Mouse (Mus musculus) urinary bladder, adult 18-20 months (tissue): ENCODE measurements around the gene Izumo1.
"Not testable (repeated sequence)": the region's sequence is repeated elsewhere in the genome, so short reads cannot be mapped to it uniquely, and the experiment has no call there.

Experiments used
- DNase-seq, 2 experiments: peaks; one replicate each; pipeline ENCODE4 v3.0.0; 2022; ENCODE audit warnings: low spot score in 2 of 2, mixed read lengths in 2 of 2

The Izumo1 gene

DNA sequence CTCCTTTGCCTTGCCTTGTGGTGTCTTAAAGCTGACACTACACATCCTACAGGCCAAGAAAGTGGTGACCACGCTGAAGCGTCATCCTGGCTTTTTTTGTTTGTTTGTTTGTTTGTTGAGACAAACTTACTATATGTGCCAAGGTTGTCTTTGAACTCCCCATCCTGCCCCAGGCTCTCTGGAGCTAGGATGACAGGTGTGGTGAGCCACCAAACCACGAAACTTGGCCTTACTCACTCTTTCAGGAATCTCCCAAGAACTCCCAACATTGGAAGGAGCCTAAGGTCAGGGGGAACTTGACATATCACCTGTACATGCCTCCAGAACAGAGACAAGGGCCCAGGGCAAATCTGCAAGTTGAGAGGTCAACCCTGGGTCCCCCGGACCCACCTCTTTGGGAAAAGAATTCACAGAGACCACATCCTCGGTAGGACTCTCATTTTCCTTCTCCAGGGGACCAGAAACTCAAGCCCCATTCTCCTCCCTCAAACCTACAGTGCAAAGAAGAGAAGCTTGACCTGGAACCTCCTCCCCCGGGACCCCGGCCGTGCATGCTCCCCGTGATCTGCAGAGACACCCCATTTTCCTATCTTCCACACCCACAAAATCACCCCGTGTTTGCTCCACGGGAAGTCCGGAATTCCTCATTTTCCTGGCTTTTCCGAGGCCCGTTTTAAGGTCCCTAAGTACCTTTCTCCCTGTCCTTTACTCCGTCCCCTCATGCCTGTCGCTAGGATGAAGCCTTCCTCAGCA is 21.1 kb downstream of the Izumo1 start:
- no peak for DNase-seq

DNA sequence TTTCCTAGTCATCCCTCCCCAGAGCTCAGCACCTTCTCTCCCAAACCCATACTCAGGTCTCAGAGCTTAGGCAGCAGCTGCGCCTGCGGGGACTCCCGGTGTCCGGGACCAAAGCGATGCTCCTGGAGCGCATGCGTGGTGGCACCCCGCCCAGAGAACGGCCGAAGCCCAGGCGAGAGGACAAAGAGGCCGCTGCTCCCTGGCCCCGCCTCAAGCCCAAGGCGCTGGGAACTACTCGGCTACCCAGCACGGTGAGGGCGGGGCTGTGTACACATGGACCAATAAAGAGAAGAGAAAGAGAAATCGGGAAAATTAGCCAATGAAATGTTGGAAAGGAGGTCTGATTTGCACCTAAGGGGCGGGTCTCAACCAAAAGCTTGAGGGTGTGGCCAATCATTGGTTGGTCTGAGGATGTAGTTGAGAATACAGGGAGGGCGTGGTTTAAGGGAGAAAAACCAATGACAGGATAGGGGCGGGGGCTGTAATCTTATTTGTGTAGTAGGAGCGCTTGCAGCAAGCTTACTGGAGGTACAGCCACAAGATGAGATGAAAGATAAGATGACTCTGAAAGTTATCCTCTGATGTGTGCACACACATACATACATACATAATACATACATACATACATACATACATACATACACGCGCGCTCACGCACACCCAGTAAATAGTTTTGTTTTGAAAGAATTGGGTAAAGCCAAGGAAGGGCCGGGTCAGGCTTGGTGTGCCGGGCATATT is 22.0 kb downstream of the Izumo1 start:
- peak; percentile 58 to 79 for DNase-seq

DNA sequence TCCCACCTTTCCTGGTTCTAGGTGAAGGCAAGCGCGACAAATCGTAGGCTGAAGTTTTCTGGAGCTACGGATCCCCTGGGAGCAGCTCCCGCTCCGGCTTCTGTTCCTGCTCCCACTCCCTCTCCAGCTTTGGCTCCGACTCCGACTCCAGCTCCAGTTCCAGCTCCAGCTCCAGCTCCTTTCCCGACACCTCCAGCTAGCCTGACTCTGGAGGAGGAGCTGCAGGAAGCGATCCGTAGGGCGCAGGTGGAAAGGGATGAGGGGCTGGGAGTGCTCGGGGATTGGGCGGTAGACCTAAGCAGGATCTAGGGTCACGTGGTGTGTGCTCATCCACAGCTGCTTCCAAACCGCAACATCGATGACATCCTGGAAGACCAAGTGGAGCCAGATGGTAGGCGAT is 22.6 kb downstream of the Izumo1 start:
- no peak for DNase-seq

DNA sequence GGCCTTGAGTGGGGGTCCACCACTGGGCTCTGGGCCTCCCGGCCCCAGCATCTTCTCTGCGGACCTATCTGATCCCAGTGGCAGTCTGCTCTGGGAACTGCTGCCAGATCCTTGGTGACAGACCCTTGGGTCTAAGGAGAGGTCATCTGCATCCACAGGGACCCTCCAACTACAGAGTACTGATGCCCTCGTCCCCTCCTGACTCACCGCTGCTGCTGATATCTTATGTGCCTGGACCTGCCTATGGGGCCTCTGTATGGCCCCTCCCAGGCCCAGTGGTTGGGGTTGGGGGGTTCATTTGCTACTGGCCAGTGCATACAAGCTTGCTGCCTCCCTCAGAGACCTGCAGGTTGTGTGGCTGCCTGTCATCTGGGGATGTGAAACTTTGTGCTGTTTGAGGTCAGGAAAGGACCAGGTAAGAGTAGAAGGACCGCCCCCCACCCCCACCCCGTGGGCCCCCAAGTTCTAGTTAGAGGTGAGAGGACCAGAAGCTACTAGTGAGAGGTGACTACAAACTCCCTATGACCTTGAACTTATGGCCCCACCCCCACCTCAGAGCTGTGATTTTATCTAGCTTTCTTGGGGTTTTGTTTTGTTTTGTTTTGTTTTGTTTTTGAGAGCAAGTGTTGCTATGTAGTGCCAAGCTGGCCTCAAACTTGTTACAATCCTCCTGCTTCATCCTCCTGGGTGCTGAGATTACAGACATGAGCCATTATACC is 23.4 kb downstream of the Izumo1 start:
- no peak for DNase-seq

GRCm38 (mm10) chr7:45645591-45645971 is 24.0 kb downstream of the Izumo1 start:
- DNase-seq, result no peak

GRCm38 (mm10) chr7:45646671-45647070 is 25.1 kb downstream of the Izumo1 start:
- DNase-seq, result no peak

GRCm38 (mm10) chr7:45649351-45649750 is 27.7 kb downstream of the Izumo1 start:
- DNase-seq, result no peak

DNA sequence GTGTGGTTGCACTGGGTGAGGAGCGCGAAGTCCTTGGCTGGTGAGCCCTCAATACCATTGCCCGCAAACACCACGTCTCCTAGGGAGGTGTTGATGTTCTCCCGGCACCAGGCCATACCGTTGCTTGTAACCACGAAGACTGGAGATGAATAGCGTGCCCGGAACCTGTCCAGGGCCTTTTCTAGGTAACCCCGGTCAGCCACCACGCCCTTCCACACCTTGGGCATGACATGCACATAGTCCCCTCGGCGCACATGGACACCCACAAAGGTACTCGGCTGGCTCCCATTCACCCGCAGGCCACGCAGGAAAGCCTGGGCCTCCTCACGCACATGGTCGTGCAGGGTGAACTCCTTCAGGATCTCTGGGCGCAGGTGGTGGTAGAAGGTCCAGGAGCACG is 28.9 kb downstream of the Izumo1 start:
- not testable (repeated sequence) for DNase-seq

GRCm38 (mm10) chr7:45654424-45655047 is 32.9 kb downstream of the Izumo1 start:
- no peak for DNase-seq

DNA sequence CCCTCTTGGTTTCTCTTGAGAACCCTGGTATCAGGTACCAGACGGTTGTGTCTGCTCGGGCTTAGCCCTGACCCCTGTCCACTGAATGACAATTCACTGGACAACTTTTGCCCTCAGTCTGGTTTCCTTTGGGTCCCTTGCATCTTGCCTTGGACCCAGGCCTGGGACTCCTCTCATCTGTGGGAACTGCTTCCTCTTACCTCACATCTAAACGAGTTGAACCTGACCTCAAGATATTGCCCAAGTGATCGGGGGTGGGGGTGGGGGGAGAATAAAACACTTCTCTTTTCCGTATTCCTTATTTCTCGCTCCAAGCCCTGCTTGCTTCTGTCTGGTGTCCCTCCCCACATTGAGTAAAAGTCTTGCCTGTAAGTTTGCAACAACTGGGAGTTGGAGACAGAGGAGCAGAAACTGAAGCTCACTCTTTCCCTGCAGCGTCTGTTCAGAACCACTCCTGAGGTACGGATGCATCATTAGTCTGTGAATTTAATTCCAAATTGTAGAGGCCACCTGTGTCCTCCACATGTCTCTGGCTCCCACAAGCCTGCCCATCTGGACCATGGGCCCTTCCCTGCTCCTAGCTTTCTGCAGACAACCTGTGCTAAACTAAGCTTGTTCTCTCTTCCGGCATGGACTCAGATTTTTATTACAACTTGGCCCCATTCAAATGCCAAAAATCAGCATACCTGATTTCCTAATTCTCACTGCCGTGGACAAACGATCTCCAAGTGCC is 39.3 kb downstream of the Izumo1 start:
- DNase-seq, result no peak

DNA sequence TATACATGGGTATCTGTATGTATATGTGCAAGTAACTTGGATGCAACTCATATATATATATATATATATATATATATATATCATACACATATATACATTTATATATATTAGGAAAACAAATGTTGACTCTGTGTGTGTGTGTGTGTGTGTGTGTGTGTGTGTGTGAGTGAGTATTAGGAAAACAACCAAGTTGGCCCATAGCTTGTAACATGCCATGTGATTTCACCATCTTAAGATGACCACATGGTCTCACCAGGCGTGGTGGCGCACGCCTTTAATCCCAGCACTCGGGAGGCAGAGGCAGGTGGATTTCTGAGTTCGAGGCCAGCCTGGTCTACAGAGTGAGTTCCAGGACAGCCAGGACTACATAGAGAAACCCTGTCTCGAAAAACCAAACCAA is 40.1 kb downstream of the Izumo1 start:
- DNase-seq, result not testable (repeated sequence)

GRCm38 (mm10) chr7:45665303-45666138 is 43.9 kb downstream of the Izumo1 start:
- no peak for DNase-seq

- no peak for DNase-seq
Observed at GRCm38 (mm10) chr7:45666161-45666560, 44.5 kb downstream of the Izumo1 start, which contains the start of gene Fut2. TSS of gene Fut2 (minus strand) at chr7:45666394.

- DNase-seq, result no peak
Observed at GRCm38 (mm10) chr7:45667761-45668160, 46.1 kb downstream of the Izumo1 start.

- no peak for DNase-seq
Observed at GRCm38 (mm10) chr7:45668921-45669320, 47.3 kb downstream of the Izumo1 start.

- DNase-seq, result no peak
Observed at GRCm38 (mm10) chr7:45677627-45678295, 56.1 kb downstream of the Izumo1 start.
